Mouse (Mus musculus) limb, embryonic 11.5 days (tissue): ENCODE measurements around the gene Trappc4. TPM values are rescaled to one million over a fixed set of nuclear protein-coding genes. Genes with fewer than 3 reads are reported as not detected.

Experiments used
- ATAC-seq: fragments of 200-750 bp; cut with Nextera tagmentation; 2 replicates; pipeline ENCODE4 v1.8.0; 2017; ENCODE audit warnings: low read depth; ENCODE audit not compliant: insufficient number of reproducible peaks, low FRiP score, low TSS enrichment
- DNase-seq: peaks from one replicate; pipeline ENCODE4 v3.0.0-alpha.2; 2015; ENCODE audit warnings: low spot score
- H3K27ac ChIP-seq: fragments of 300-500 bp; sonication (generic); replicated peaks from 2 replicates; pipeline ENCODE4 v1.5.1; 2014; ENCODE audit warnings: low read depth, mild to moderate bottlenecking, low read length
- H3K27me3 ChIP-seq: fragments of 300-500 bp; sonication (generic); 2 replicates; pipeline ENCODE4 v1.6.1; 2014; ENCODE audit warnings: mild to moderate bottlenecking, low read length, mixed read lengths; ENCODE audit not compliant: control insufficient read depth, insufficient read depth
- H3K36me3 ChIP-seq: fragments of 300-500 bp; sonication (generic); 2 replicates; pipeline ENCODE4 v1.6.1; 2014; ENCODE audit warnings: mild to moderate bottlenecking, low read length, moderate library complexity, mixed read lengths; ENCODE audit not compliant: control insufficient read depth, insufficient read depth
- H3K4me1 ChIP-seq: fragments of 300-500 bp; sonication (generic); 2 replicates; pipeline ENCODE4 v1.6.1; 2014; ENCODE audit warnings: low read length, mixed read lengths; ENCODE audit not compliant: control insufficient read depth, insufficient read depth
- H3K4me2 ChIP-seq: fragments of 300-500 bp; sonication (generic); 2 replicates; pipeline ENCODE4 v1.6.1; 2014; ENCODE audit warnings: low read depth, mild to moderate bottlenecking, moderate library complexity; ENCODE audit not compliant: severe bottlenecking
- H3K4me3 ChIP-seq: fragments of 300-500 bp; sonication (generic); 2 replicates; pipeline ENCODE4 v1.5.1; 2014; ENCODE audit warnings: low read depth, low read length
- H3K9ac ChIP-seq: fragments of 300-500 bp; sonication (generic); 2 replicates; pipeline ENCODE4 v1.6.1; 2014; ENCODE audit warnings: mild to moderate bottlenecking, low read length
- H3K9me3 ChIP-seq: fragments of 300-500 bp; sonication (generic); 2 replicates; pipeline ENCODE4 v1.6.1; 2016; ENCODE audit warnings: low read length; ENCODE audit not compliant: control insufficient read depth
- WGBS: fragments of 180-500 bp; shearing (Covaris S2); extraction: QIAGEN DNeasy Blood & Tissue Kit; methylation state at CpG from one replicate; pipeline ENCODE4 v1.1.7; 2014; 5-methylcytosine and 5-hydroxymethylcytosine counted together
- polyA plus RNA-seq: library from polyadenylated mRNA; unstranded; fragments of >200 nt; fragmentation: Nextera tagmentation; extraction: Ambion mirVana; gene quantifications from 2 replicates; pipeline ENCODE4 v1.2.1, GENCODE M21; 2014

The Trappc4 gene
- polyA plus RNA-seq, 1 experiment from 2014 or later, result 141 TPM

DNA sequence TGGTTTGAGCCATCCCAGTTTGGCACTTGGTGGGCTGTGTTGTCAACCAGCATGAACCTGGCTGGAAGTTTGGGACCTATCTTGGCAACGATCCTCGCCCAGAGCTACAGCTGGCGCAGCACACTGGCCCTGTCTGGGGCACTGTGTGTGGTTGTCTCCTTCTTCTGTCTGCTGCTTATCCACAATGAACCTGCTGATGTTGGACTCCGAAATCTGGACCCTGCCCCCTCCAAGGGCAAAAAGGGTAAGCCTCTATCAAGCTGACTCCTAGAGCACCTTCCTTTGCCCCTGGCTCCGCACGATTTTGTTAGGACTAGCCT lies 7.6 kb downstream of the Trappc4 start:
- H3K9me3 ChIP-seq, result no peaks in the 10 kb centered on the region
- WGBS, result 92% methylated on average over 6 of the region's 6 CpGs

DNA sequence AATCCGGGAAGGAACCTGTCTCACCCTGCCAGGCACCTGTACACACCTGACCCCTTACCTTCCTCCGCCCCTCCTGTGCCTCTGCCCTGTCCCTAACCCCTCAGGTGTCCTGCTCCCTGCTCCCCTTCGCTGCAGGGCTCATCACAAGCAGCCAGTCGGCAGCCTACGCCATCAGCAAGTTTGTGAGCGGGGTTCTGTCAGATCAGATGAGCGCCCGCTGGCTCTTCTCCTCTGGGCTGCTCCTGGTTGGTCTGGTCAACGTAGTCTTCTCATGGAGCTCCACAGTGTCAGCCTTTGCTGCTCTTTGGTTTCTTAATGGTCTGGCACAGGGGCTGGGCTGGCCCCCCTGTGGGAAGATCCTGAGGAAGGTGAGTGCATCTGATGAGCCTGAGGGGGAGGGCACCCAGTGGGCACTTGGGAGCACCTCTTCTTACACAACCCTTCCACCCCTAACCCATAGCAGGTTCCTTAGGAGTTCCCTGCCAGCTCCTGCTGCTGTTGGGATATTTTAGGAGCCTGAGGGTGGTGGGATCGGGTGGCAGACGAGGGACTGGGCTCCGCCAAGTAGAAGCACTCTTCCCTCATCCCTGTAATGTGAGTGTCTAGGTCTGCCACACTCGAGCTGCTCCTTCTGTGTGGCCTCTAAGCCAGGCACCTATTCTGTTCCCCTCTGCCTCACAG lies 8.1 kb downstream of the Trappc4 start:
- WGBS, result 84% methylated on average over 13 of the region's 13 CpGs
- Histone ChIP-seq H3K4me1 (peaks cover 9% of the 10 kb centered on the region; the same call in 1 of the 2 replicates), H3K4me3 (no peak overlapping the region), H3K27me3 (0 out of 2 replicates have a peak, but pooled peaks cover 2% of the 10 kb centered on the region), H3K36me3 (peaks cover 21% of the 10 kb centered on the region), H3K27ac (no peak overlapping the region), H3K9ac (no peak overlapping the region), H3K9me3 (no peaks in the 10 kb centered on the region), H3K4me2 (no peak overlapping the region)
- ATAC-seq (no peak), DNase-seq (no peak)

More for the DNA sequence above, 7.6 kb downstream of the Trappc4 start:
- no peak overlapping the region for H3K27ac ChIP-seq
- no peak overlapping the region for H3K4me3 ChIP-seq
- H3K9ac ChIP-seq, result no peak overlapping the region
- H3K4me1 ChIP-seq, result peaks cover 9% of the 10 kb centered on the region; the same call in 1 of the 2 replicates
- H3K27me3 ChIP-seq, result 0 out of 2 replicates have a peak, but pooled peaks cover 2% of the 10 kb centered on the region
- H3K36me3 ChIP-seq, result peaks cover 22% of the 10 kb centered on the region
- ATAC-seq (no peak), DNase-seq (no peak)
- no peak overlapping the region for H3K4me2 ChIP-seq

DNA sequence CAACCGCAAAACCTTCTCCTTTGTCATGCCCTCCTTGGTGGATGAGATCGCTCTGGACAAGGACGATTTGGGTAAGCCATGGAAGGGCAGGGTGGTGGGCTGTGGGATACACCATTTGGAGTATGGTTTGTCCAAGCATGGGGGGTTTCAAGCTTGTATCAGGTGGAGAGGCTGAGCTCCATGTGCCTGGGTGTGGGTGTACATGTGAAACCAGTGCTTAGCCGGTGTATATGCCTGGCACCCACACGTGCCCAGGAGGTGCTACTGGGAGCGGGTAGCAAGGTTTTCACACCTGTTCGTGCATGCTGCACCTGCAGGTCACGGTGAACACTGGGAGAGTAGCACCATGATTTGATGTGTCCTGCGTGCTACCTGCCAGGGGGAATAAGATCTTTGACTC lies 8.8 kb downstream of the Trappc4 start:
- H3K27me3 ChIP-seq, result 0 out of 2 replicates have a peak, but pooled peaks cover 2% of the 10 kb centered on the region
- peaks cover 9% of the 10 kb centered on the region; the same call in 1 of the 2 replicates for H3K4me1 ChIP-seq
- H3K9ac ChIP-seq, result no peak overlapping the region
- peaks cover 17% of the 10 kb centered on the region for H3K36me3 ChIP-seq
- H3K4me2 ChIP-seq, result no peak overlapping the region
- H3K9me3 ChIP-seq, result no peaks in the 10 kb centered on the region
- no peak overlapping the region for H3K27ac ChIP-seq
- WGBS, result 87% methylated on average over 9 of the region's 9 CpGs
- DNase-seq (no peak), ATAC-seq (no peak)
- H3K4me3 ChIP-seq, result no peak overlapping the region

DNA sequence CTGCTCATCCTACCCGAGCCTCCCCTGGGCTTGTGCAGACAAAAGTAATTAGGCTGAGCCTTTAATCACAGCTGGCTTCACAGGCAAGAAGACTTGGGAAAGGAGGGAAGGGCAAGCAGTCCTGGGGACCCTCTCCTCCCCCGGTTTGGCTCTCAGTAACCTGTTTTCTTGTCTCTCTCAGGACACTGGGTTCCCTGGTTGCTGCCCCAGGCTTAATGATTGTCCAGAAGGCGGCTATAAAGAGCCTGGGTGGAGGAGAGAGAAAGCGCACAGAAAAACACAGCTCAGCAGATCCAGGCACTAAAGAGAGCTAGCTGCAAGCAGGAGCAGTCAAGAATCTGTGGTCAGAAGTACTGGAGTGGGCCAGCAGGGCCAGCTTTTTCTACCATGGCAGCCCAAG lies 9.3 kb downstream of the Trappc4 start:
- Histone ChIP-seq H3K36me3 (peaks cover 14% of the 10 kb centered on the region), H3K4me2 (no peak overlapping the region), H3K9me3 (no peaks in the 10 kb centered on the region), H3K9ac (no peak overlapping the region), H3K27me3 (0 out of 2 replicates have a peak, but pooled peaks cover 2% of the 10 kb centered on the region), H3K4me1 (peaks cover 9% of the 10 kb centered on the region; the same call in 1 of the 2 replicates), H3K4me3 (no peak overlapping the region), H3K27ac (no peak overlapping the region)
- ATAC-seq, result no peak
- WGBS, result 19% methylated on average over 4 of the region's 4 CpGs
- DNase-seq, result no peak

DNA sequence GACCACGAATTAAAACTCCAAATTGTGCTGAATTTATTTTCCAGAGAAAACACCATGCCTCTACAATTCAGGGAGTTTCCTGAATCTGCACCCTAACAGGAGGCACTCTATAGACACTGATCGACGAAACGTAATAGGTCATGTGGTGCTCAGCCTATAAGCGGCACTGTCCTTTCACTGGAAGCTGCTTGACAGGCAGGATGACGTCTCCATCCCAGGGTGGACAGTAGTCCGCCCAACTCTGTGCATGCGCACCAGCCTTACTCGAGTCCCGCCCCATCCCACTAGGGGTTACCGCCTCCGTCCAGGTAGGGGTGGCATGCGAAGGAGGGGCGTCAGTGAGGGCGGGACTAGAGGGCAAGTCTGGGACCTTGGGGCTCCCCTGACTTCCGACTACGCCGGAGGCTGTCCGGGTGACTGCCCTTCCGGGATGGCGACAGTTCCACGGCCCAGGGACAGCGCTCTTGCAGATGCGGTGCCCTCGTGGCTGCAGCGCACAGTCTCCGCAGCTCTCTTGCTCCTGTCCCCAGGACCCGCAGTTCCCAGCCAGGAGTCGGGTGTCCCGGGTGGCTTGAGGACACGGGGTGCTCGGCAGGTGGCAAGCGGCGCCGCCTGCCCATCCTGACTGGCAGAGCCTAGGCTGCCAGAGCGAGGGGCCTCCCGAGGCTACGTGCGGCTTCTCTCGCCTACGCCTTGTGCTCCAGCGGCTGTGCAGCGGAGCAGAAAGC lies 10.6 kb downstream of the Trappc4 start, which contains the start of gene Slc37a4:
Gene Slc37a4, plus strand, starts transcription at position 169 of the 728 bp plus-strand sequence.
- H3K4me1 ChIP-seq, result peaks cover 9% of the 10 kb centered on the region; the same call in 1 of the 2 replicates
- H3K36me3 ChIP-seq, result peaks cover 11% of the 10 kb centered on the region; the same call in 1 of the 2 replicates
- no peaks in the 10 kb centered on the region for H3K9me3 ChIP-seq
- ATAC-seq, result peak; percentile 91
- H3K4me3 ChIP-seq, result peak within 1 kb of the TSS; percentile 63
- 0 out of 2 replicates have a peak, but pooled peaks cover 2% of the 10 kb centered on the region for H3K27me3 ChIP-seq
- WGBS, result under 1% methylated on average over 43 of the region's 43 CpGs
- no peak within 1 kb of the TSS for H3K27ac ChIP-seq
- peak within 1 kb of the TSS; percentile 96 for H3K4me2 ChIP-seq
- peak within 1 kb of the TSS; percentile 77 for H3K9ac ChIP-seq
- DNase-seq, result peak; percentile 85

DNA sequence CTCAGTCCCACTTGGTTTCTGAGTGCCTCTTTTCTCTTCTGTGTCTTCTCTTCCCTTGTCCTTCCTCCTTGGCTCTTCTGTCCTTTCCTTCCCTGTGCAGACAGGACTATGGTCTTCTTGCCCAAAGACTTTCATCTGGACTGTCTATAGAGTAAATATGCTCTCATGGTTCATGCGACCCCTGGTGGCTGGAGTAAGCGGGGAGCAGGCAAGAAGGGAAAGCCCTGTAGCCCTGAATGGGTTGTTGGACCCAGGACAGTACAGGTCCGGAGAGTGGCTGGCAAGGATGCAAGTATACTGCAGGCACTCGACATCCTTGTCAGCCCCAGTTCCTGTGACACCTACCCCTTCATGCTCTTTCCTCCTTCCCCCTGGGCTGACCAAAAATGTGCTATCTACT lies 15.9 kb downstream of the Trappc4 start:
- Histone ChIP-seq H3K27me3 (no peaks in the 10 kb centered on the region), H3K9ac (no peak overlapping the region), H3K36me3 (peaks cover 18% of the 10 kb centered on the region; the same call in 1 of the 2 replicates), H3K27ac (no peak overlapping the region), H3K4me3 (no peak overlapping the region), H3K4me2 (no peak overlapping the region), H3K4me1 (no peaks in the 10 kb centered on the region), H3K9me3 (no peaks in the 10 kb centered on the region)
- WGBS, result 46% methylated on average over 4 of the region's 4 CpGs
- DNase-seq (peak; percentile 80), ATAC-seq (no peak)

DNA sequence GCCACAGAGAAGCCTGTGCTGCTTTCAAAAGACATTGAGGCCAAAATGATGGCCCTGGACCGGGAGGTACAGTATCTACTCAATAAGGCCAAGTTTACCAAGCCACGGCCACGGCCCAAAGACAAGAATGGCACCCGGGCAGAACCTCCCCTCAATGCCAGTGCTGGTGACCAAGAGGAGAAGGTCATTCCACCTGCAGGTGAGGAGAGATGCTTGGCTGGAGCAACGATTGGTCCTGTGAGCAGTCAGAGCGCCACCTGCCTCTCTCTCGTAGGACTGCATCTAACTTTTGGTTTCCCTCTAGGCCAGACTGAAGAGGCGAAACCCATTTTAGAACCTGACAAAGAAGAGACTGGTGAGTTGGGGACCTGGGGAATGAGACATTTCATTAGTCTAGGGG lies 18.1 kb downstream of the Trappc4 start:
- no peak overlapping the region for H3K4me3 ChIP-seq
- no peaks in the 10 kb centered on the region for H3K27me3 ChIP-seq
- H3K27ac ChIP-seq, result no peak overlapping the region
- H3K4me2 ChIP-seq, result no peak overlapping the region
- WGBS, result 71% methylated on average over 8 of the region's 8 CpGs
- no peaks in the 10 kb centered on the region for H3K9me3 ChIP-seq
- ATAC-seq, result no peak
- DNase-seq, result peak; percentile 58
- H3K36me3 ChIP-seq, result peaks cover 32% of the 10 kb centered on the region
- no peaks in the 10 kb centered on the region for H3K4me1 ChIP-seq
- H3K9ac ChIP-seq, result no peak overlapping the region

DNA sequence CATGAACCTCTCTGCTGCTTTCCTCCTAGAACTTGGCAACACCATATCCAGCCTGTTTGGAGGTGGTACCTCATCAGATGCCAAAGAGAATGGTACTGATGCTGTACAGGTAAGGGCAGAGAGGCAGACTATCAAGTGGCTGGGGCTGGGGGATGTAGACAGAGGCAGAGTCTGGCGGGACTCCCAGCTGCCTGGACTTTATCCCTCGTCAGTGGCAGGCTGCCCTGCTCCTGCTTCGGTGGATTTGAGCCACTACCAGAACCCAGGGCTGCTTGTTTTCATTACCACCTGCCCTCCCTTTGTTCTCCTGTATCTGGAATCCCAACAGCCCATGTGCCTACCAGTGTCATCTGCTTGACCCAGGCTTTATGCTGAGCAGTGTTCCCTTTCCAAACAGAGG lies 20.2 kb downstream of the Trappc4 start:
- DNase-seq, result no peak
- peaks cover 39% of the 10 kb centered on the region for H3K36me3 ChIP-seq

More for the DNA sequence above, 20.2 kb downstream of the Trappc4 start:
- H3K4me3 ChIP-seq, result no peak overlapping the region
- no peak for ATAC-seq
- H3K27ac ChIP-seq, result no peak overlapping the region
- no peak overlapping the region for H3K9ac ChIP-seq
- no peaks in the 10 kb centered on the region for H3K27me3 ChIP-seq
- no peak overlapping the region for H3K4me2 ChIP-seq
- H3K4me1 ChIP-seq, result no peaks in the 10 kb centered on the region
- no peaks in the 10 kb centered on the region for H3K9me3 ChIP-seq
- 77% methylated on average over 3 of the region's 3 CpGs for WGBS
